Mouse (Mus musculus): ENCODE measurements around the gene Nf2.

DNA sequence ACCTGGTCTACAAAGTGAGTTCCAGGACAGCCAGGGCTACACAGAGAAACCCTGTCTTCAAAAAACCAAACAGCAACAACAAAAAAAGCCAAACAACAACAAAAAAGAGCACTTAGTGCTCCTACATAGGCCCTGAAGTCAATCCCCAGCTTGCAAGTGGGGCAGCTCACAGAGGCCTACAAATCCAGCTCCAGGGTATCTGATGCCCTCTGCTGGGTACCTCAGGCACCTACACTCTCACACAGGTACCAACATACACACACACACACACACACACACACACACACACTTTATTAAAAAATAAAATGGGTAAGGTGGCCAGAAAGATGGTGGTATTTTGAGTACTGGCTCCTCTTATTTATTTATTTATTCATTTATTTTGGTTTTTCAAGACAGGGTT lies 3.7 kb upstream of the Nf2 start:
- TF ChIP-seq CTCF (IDR thresholded peaks at IDR 0.05; ENCODE audit: low read depth, low read length) (no peak), POLR2A (IDR thresholded peaks at IDR 0.05; ENCODE audit: insufficient read depth, low read length) (no peak), EP300 (IDR thresholded peaks at IDR 0.05; ENCODE audit: insufficient read depth, low read depth, low read length) (no peak)
